Mouse (Mus musculus) gastrocnemius, postnatal 14 days (tissue): ENCODE data around the gene Cfap58. TPM values are rescaled to one million over a fixed set of nuclear protein-coding genes. Genes with fewer than 3 reads are reported as not detected.

Source experiments
- DNase-seq: peaks from one replicate; pipeline ENCODE4 v3.0.0; 2021; ENCODE audit warnings: mixed read lengths
- intact Hi-C: fragments of 180-260 bp; cut with DNase I; formaldehyde crosslinking; loops from one replicate; pipeline ENCODE4 v1.15.1; 2025; ENCODE audit warnings: low total_unique reads
- total RNA-seq, 2 experiments: library from RNA; stranded (reverse); gene quantifications; 2 replicates each; pipeline ENCODE4 v1.2.3; 2021

Cfap58 gene
- total RNA-seq, 2 experiments from 2014 or later: not detected

- no peak for DNase-seq
- intact Hi-C loops: no loop called here
Observed at GRCm38 (mm10) chr19:47958181-47958580, 20.7 kb downstream of the Cfap58 start.

GRCm38 (mm10) chr19:47968993-47969659 lies 31.7 kb downstream of the Cfap58 start:
- DNase-seq: no peak
- intact Hi-C loops: no loop called here

- no peak for DNase-seq
- intact Hi-C loops: no loop called here
Observed at GRCm38 (mm10) chr19:47971066-47971465, 33.6 kb downstream of the Cfap58 start.

- DNase-seq: no peak
- intact Hi-C loops: no loop called here
Observed at GRCm38 (mm10) chr19:47978109-47978701, 40.7 kb downstream of the Cfap58 start.

DNA sequence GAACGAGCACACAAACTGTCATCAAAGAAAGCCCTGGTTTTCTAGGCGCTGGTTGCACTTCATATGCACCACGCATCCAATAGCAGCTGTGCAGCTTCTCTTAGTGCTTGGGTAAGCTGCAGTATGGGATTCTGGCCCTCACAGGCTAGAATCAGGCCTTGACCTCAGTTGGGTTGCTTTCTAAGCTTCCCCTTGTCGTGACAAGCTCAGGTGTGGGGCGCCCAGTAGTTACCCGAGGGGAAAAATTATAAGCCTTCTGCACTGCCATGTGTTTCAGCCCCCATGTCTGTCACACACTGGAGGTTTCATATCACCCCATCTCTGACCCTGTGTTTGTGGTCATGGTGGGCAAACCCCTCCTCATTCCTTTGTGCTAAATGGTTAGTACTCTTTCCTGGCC lies 42.0 kb downstream of the Cfap58 start:
- DNase-seq: no peak
- intact Hi-C loops: no loop called here

DNA sequence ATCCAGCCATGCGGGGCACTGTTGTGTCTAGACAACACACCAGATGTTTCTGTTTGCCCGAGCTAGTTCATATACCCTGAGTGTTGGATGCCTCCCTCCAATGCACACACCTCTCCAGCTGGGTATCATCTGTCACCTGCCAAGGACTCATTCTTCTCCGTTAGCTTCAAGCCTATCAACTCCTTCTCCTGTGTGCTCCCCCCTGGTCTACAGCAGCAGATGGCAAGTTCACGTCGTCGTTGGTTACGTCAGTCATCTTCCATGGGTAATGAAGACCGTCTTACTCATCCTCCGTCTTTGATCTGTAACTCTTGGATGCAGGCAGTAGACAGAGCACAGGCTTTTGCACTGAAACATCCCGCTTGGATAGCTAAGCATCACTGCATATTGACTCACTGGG lies 42.8 kb downstream of the Cfap58 start:
- no peak for DNase-seq
- intact Hi-C loops: no loop called here

- DNase-seq: no peak
- intact Hi-C loops: no loop called here
Observed at GRCm38 (mm10) chr19:47985606-47986213, 48.2 kb downstream of the Cfap58 start.

- DNase-seq: no peak
- intact Hi-C loops: no loop called here
Observed at GRCm38 (mm10) chr19:47987986-47988385, 50.5 kb downstream of the Cfap58 start.

DNA sequence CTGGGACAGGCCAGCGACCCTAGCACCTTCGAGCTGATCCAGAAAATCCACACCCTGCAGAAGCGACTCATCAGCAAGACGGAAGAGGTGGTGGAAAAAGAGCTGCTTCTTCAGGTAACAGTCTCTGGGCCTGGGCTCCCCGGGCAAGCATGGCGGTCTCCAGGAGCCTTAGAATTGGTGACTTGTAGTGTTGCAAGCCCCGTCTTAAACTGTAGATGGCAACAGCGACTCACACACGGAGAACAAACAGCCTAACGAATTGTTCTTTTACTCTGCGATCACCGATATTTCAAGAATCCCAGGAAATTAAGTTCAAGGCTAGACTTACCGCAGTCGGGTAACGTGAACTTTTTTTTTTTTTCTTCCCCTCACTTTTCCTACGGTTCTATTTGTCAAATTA lies 51.0 kb downstream of the Cfap58 start:
- intact Hi-C loops: no loop called here
- no peak for DNase-seq

DNA sequence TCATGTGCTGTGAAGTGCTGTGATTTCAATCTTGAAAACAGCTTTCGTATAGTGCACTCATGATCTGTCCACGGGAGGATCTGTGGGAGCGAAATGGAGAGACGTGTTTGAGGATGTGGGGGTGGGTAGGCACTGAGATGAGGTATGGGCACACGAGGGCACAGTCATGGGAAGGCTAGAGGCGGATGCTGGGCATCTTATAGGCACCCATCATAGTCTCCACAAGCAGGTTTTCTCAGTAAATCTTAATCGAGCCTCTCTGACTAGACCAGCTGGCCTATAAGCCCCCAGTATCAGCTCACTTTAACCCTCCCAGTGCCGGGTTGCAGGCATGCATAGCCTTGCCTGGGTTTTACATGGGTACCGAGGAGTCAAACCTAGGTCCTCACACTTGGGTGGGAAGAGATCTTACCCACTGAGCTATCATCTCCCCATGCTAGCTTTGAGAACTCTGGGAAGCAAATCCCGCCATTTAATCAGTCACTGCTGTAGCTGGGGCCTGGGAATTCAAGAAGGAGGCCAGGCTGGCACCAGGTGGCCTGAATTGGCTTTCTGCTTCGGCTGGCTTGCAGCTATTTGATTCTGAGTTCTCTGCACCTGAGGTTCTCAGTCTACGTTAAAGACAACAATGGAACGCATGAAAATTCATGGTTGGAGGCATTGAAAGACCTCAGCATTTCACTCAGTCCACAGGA lies 51.6 kb downstream of the Cfap58 start:
- intact Hi-C loops: no loop called here
- no peak for DNase-seq

GRCm38 (mm10) chr19:47989575-47989891 lies 52.1 kb downstream of the Cfap58 start:
- intact Hi-C loops: no loop called here
- DNase-seq: no peak

GRCm38 (mm10) chr19:48001240-48001639 lies 63.8 kb downstream of the Cfap58 start:
- DNase-seq: no peak
- intact Hi-C loops: no loop called here

DNA sequence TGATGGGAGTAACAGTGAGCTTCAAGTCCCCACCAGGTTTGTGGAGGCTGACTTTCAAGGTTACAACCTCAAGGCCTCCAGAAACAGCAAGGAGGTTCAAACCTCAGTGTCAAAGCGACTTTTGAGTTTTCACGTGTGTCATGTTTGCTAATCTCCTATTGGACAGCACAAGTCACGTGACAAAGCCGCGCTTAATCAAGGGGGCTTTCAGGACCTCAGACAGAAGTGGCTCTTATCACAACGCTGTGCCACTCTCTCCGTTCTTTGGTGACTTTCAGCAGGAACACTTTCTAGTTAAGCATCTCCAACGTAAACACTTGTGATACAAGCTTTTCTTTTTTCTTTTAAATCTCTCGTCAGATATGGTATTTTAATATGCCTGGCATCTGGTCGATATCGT lies 64.3 kb downstream of the Cfap58 start:
- no peak for DNase-seq
- intact Hi-C loops: no loop called here

GRCm38 (mm10) chr19:48008771-48009413 lies 71.4 kb downstream of the Cfap58 start:
- no peak for DNase-seq
- intact Hi-C loops: no loop called here

DNA sequence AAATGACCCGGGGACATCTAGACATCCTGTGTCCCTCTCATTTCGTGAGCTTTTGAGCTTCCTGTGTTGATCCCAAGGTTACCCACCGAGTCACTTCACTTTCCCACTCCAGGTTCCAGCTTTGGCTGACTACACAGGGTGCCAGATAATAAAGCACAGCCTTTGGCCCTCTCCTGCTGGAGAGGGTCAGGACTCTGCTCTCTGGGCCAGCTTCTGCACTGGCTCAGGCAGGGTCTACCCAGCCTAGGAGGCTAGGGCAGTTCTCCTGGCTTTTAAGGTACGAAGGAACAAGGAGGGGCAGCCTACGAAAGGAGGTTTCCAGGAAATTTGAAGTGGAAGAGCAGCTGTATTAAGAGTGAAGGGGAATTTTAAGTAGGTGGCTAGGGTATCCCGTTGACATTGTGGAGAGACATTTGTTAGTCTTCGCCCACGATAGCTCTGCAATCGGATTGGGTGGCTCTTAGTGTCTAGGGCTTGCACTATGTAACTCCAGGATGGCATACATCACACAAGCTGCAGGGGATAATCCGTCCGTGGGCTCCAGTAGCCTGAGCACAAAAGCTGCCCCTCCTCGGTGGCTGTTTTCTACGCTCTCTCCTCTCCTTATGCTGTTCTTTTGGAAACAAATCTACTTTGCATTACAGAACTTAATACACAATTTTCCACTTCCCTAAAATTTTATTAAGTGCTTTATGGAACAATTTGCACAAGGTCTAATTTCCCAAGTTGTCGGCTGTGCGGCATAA lies 72.3 kb downstream of the Cfap58 start:
- DNase-seq: no peak
- intact Hi-C loops: no loop called here

GRCm38 (mm10) chr19:48020103-48020502 lies 82.6 kb downstream of the Cfap58 start:
- no peak for DNase-seq
- intact Hi-C loops: no loop called here

DNA sequence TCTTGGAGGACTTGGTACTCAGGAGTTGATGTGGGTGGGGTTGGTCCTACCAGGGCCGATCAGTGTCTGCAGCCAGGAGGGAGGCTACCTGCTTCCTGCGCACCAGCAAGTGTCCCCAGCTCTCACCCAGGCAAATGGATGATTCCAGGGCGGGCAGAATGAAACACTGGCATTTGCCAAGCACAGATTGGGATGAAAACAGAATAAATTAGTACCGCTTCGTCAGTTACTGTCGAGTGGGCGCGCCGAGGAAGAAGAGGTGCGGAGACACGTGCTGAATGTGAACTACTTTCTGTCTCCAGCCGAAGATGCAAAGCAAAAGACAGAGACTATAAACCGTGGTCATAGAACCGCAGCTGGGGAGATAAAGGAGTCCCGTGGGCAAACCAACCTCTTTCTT lies 84.0 kb downstream of the Cfap58 start:
- intact Hi-C loops: no loop called here
- no peak for DNase-seq

GRCm38 (mm10) chr19:48022763-48023162 lies 85.3 kb downstream of the Cfap58 start:
- intact Hi-C loops: no loop called here
- DNase-seq: no peak

DNA sequence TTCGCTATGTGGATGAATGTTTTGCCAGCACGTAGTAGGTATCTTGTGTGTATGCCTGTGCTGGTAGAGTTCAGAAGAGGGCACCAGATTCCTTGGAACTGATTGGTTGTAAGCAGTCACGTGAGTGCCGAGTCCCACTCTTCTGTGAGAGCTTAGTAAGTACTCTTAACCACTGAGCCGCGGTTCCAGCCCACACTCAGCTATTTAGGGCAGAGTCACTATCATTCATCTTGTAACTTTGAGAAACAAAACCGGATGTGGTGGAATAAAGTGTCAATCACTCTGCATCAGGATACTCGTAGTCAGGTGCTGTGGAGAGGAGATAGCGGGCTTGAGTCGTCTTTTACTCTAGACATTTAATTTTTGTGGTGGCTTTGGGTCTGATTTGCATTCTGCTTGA lies 86.3 kb downstream of the Cfap58 start:
- no peak for DNase-seq
- intact Hi-C loops: no loop called here

- intact Hi-C loops: no loop called here
- no peak for DNase-seq
Observed at GRCm38 (mm10) chr19:48025366-48025765, 87.9 kb downstream of the Cfap58 start.
